In the genomic region with DNA sequence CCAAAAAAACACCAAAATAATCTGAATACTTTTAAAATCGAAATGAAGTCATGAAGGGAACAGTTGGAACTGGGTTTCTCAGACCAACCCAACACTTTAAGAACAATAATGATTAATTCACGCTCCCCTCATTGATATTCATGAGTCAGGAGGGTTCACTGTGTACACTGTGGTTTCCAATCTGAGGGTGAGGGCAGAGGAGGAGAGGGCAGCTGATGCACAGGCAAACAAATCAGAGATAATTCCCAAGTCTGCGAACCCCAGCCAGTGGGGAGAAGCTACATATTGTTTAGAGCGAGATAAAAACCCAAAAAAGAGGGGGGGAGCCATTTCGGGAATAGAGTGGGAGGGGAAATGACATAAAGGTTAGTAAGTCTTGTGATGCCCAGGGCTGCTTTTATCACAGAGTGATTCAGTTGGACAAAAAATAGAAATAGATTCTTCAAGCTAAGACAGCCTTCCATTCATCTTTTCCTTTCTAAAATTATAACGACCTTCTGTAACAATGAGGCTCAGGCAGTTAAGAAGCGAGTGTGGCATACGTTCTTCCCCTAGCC, we compare ENCODE assay signal across 14 mouse cellular contexts.
A peak's percentile ranks its signal among the peaks of the same experiment; 100 is the strongest.
DNase-seq lines count a peak whose midpoint lies in the region; ATAC-seq and TF ChIP-seq lines count a peak whose summit lies in the region.
"Had no signal": no experiment of that assay in that cellular context is flagged by ENCODE, and none has a peak within 500 bp of the region (broad histone marks: within the 10 kb centered on the region; RNA-seq: fewer than 3 reads in every experiment).

No protein-coding gene starts in this region.

- H3K27ac ChIP-seq in cerebellum, adult 2 months (ENCODE audit: insufficient read depth, low read length), result 0 out of 2 replicates have a peak overlapping the region, but pooled peaks have one; percentile 34
- 0 out of 2 replicates have a peak overlapping the region, but pooled peaks have one; percentile 4 for H3K27ac ChIP-seq in embryonic facial prominence, embryonic 10.5 days (replicated peaks)
- peak overlapping the region; percentile 83 for H3K27ac ChIP-seq in hindbrain, embryonic 13.5 days
- H3K27ac ChIP-seq in left cerebral cortex, adult 2 months, result no peak overlapping the region; the same call in 1 of the 2 replicates
- H3K27ac ChIP-seq: embryonic facial prominence, embryonic 15.5 days; heart, embryonic 15.5 days; liver, embryonic 15.5 days had no signal

- no peak for DNase-seq in cerebellum, adult 2 months
- DNase-seq in cerebellum, adult 8-10 months, result no peak
- no peak for DNase-seq in embryonic facial prominence, embryonic 10.5 days (ENCODE audit: low spot score)
- no peak for DNase-seq in kidney, adult 8-10 months
- no peak for DNase-seq in left cerebral cortex, adult 2 months (ENCODE audit: extremely low spot score in 1 of 2, low spot score in 2 of 2)
- DNase-seq: cerebellum, postnatal 36 days; kidney, adult 11 months; lung, postnatal 36 days had no signal

- no peak for TF ChIP-seq CTCF in cerebellum, adult 2 months (IDR thresholded peaks at IDR 0.05; ENCODE audit: borderline replicate concordance, insufficient read depth, low read depth, low read length)
- TF ChIP-seq CTCF in left cerebral cortex, adult 2 months (IDR thresholded peaks at IDR 0.05), result no peak

- H3K36me3 ChIP-seq in embryonic facial prominence, embryonic 10.5 days (replicated peaks), result no peaks in the 10 kb centered on the region
- no peaks in the 10 kb centered on the region for H3K36me3 ChIP-seq in hindbrain, embryonic 13.5 days
- H3K36me3 ChIP-seq in myocyte (ENCODE audit: control insufficient read depth, insufficient read depth), result no peaks in the 10 kb centered on the region
- H3K36me3 ChIP-seq: embryonic facial prominence, embryonic 15.5 days; heart, embryonic 15.5 days; liver, embryonic 15.5 days had no signal

- no peak overlapping the region for H3ac ChIP-seq in myocyte (ENCODE audit: control insufficient read depth, insufficient read length)

- 44% methylated on average over 8 of the region's 8 CpGs for WGBS in cerebellum, adult 2 months
- 60% methylated on average over 8 of the region's 8 CpGs for WGBS in embryonic facial prominence, embryonic 10.5 days
- 23% methylated on average over 8 of the region's 8 CpGs for WGBS in hindbrain, embryonic 13.5 days

- peaks cover 44% of the 10 kb centered on the region for H3K4me1 ChIP-seq in cerebellum, adult 2 months (ENCODE audit: control insufficient read depth, insufficient read depth, low read length)
- peaks cover 65% of the 10 kb centered on the region for H3K4me1 ChIP-seq in embryonic facial prominence, embryonic 10.5 days
- peaks cover 61% of the 10 kb centered on the region for H3K4me1 ChIP-seq in hindbrain, embryonic 13.5 days (replicated peaks)

- H3K79me2 ChIP-seq in myocyte (ENCODE audit: control insufficient read depth, insufficient read depth), result no peaks in the 10 kb centered on the region

- ATAC-seq in hindbrain, embryonic 13.5 days (ENCODE audit: low FRiP score), result 0 out of 2 replicates have a peak, but pooled peaks have one; percentile 33
- no peak for ATAC-seq in megakaryocyte-erythroid progenitor cell, adult 5-6 weeks (replicated peaks; ENCODE audit: low FRiP score, low TSS enrichment, poor library complexity, severe bottlenecking)

- H3K4me3 ChIP-seq in cerebellum, adult 2 months (replicated peaks; ENCODE audit: insufficient read depth, low read depth, low read length), result no peak overlapping the region
- H3K4me3 ChIP-seq in embryonic facial prominence, embryonic 10.5 days, result no peak overlapping the region
- H3K4me3 ChIP-seq in hindbrain, embryonic 13.5 days, result no peak overlapping the region
- H3K4me3 ChIP-seq in myocyte, result no peak overlapping the region
- H3K4me3 ChIP-seq in left cerebral cortex, adult 2 months, result no peak overlapping the region
- H3K4me3 ChIP-seq: embryonic facial prominence, embryonic 15.5 days; heart, embryonic 15.5 days; liver, embryonic 15.5 days had no signal

- H3K9ac ChIP-seq in hindbrain, embryonic 13.5 days, result peak overlapping the region; percentile 53; the same call in 1 of the 2 replicates
- H3K9ac ChIP-seq: embryonic facial prominence, embryonic 15.5 days; heart, embryonic 15.5 days; liver, embryonic 15.5 days had no signal

- intact Hi-C loops in left cerebral cortex, adult 2 months (cut with DNase I), result loop anchor here (5.0 kb wide), 1 partner anchor 51 kb away; no protein-coding TSS in a partner anchor

- H3K27me3 ChIP-seq in cerebellum, adult 2 months (ENCODE audit: control insufficient read depth, insufficient read depth, low read length), result no peaks in the 10 kb centered on the region
- H3K27me3 ChIP-seq in embryonic facial prominence, embryonic 10.5 days (replicated peaks; ENCODE audit: low read depth, poor library complexity, severe bottlenecking), result no peaks in the 10 kb centered on the region
- H3K27me3 ChIP-seq in hindbrain, embryonic 13.5 days, result no peaks in the 10 kb centered on the region
- no peaks in the 10 kb centered on the region for H3K27me3 ChIP-seq in myocyte (ENCODE audit: control insufficient read depth, insufficient read depth, insufficient read length)
- H3K27me3 ChIP-seq: embryonic facial prominence, embryonic 15.5 days; heart, embryonic 15.5 days; liver, embryonic 15.5 days had no signal

- H3K4me2 ChIP-seq in hindbrain, embryonic 13.5 days, result no peak overlapping the region
- peak overlapping the region; percentile 49 for H3K4me2 ChIP-seq in myocyte (ENCODE audit: low read depth)
- H3K4me2 ChIP-seq: embryonic facial prominence, embryonic 15.5 days; heart, embryonic 15.5 days; liver, embryonic 15.5 days had no signal

- no peak for TF ChIP-seq POLR2A in cerebellum, adult 2 months (IDR thresholded peaks at IDR 0.05; ENCODE audit: borderline replicate concordance, insufficient read depth, low read length)
- no peak for TF ChIP-seq POLR2A in myocyte (IDR thresholded peaks at IDR 0.05; ENCODE audit: insufficient read length, low read depth)

- no peaks in the 10 kb centered on the region for H3K9me3 ChIP-seq in embryonic facial prominence, embryonic 10.5 days
- no peaks in the 10 kb centered on the region for H3K9me3 ChIP-seq in hindbrain, embryonic 13.5 days
- H3K9me3 ChIP-seq: embryonic facial prominence, embryonic 15.5 days; heart, embryonic 15.5 days; liver, embryonic 15.5 days had no signal

TF ChIP-seq in myocyte, 11 proteins besides CTCF, POLR2A, EP300 and RAD21:
- TF ChIP-seq TCF12 (IDR thresholded peaks at IDR 0.05; ENCODE audit: insufficient read depth, poor library complexity, severe bottlenecking), result no peak
- TF ChIP-seq MYOD1 (IDR thresholded peaks at IDR 0.05; ENCODE audit: control insufficient read depth in 1 of 3, insufficient read length in 2 of 3, low read depth in 2 of 3), result peak in 1 of 3 experiments; percentile 23
